9 mouse cellular contexts compared by ENCODE assay signal in genomic region chr6:115987096-115987747, GRCm38 (mm10). TPM values are rescaled to one million over a fixed set of nuclear protein-coding genes. Genes with fewer than 3 reads are reported as not detected.
DNase-seq lines count a peak whose midpoint lies in the region; ATAC-seq and TF ChIP-seq lines count a peak whose summit lies in the region.
"Had no signal": no experiment of that assay in that cellular context is flagged by ENCODE, and none has a peak within 500 bp of the region (broad histone marks: within the 10 kb centered on the region; RNA-seq: fewer than 3 reads in every experiment).

No protein-coding gene starts in this region.

- 57% methylated on average over 9 of the region's 9 CpGs for whole genome bisulfite sequencing in forebrain, embryonic 13.5 days
- WGBS in forebrain, embryonic 14.5 days: 52% methylated on average over 9 of the region's 9 CpGs
- WGBS in lung, embryonic 16.5 days: 37% methylated on average over 9 of the region's 9 CpGs
- 45% methylated on average over 9 of the region's 9 CpGs for WGBS in lung, adult 2 months
- WGBS in heart, embryonic 16.5 days: 61% methylated on average over 9 of the region's 9 CpGs
- 36% methylated on average over 9 of the region's 9 CpGs for WGBS in neural tube, embryonic 15.5 days
- WGBS in lung, postnatal 0 days: 35% methylated on average over 9 of the region's 9 CpGs

- no peak for ATAC-seq in forebrain, embryonic 13.5 days
- no peak for ATAC-seq in forebrain, embryonic 14.5 days
- ATAC-seq in lung, embryonic 16.5 days (ENCODE audit: low read depth): no peak
- no peak for ATAC-seq in heart, embryonic 16.5 days (replicated peaks; ENCODE audit: extremely low read depth, insufficient read depth, low FRiP score)
- no peak for ATAC-seq in neural tube, embryonic 15.5 days (ENCODE audit: low FRiP score)
- no peak for ATAC-seq in lung, postnatal 0 days

- no peak for TF ChIP-seq CTCF in lung, adult 2 months (IDR thresholded peaks at IDR 0.05; ENCODE audit: insufficient read depth, low read length)
- TF ChIP-seq CTCF in lung, postnatal 0 days (IDR thresholded peaks at IDR 0.05): no peak

- H3K36me3 ChIP-seq in forebrain, embryonic 13.5 days (ENCODE audit: poor library complexity, severe bottlenecking): no peaks in the 10 kb centered on the region
- H3K36me3 ChIP-seq in forebrain, embryonic 14.5 days (ENCODE audit: control insufficient read depth, insufficient read depth, low read length): no peaks in the 10 kb centered on the region
- peaks cover 2% of the 10 kb centered on the region; the same call in 1 of the 2 replicates for H3K36me3 ChIP-seq in lung, embryonic 16.5 days (ENCODE audit: control insufficient read depth, insufficient read depth, low read length)
- no peaks in the 10 kb centered on the region for H3K36me3 ChIP-seq in heart, embryonic 16.5 days (ENCODE audit: control insufficient read depth, insufficient read depth)
- no peaks in the 10 kb centered on the region for H3K36me3 ChIP-seq in neural tube, embryonic 15.5 days
- H3K36me3 ChIP-seq in lung, postnatal 0 days (ENCODE audit: insufficient read depth, low read length): no peaks in the 10 kb centered on the region

- TF ChIP-seq EP300 in lung, postnatal 0 days (IDR thresholded peaks at IDR 0.05): no peak

- DNase-seq in forebrain, embryonic 14.5 days (ENCODE audit: low spot score): no peak
- no peak for DNase-seq in lung, adult 2 months
- DNase-seq in left cerebral cortex, adult 11 months (ENCODE audit: low spot score): no peak
- no peak for DNase-seq in lung, postnatal 0 days (ENCODE audit: low spot score)

- H3K4me2 ChIP-seq in forebrain, embryonic 13.5 days: peak overlapping the region; percentile 3; the same call in 1 of the 2 replicates
- no peak overlapping the region for H3K4me2 ChIP-seq in forebrain, embryonic 14.5 days (ENCODE audit: low read length)
- H3K4me2 ChIP-seq in lung, embryonic 16.5 days (ENCODE audit: low read depth, low read length): peak overlapping the region; percentile 29
- peak overlapping the region; percentile 68 for H3K4me2 ChIP-seq in heart, embryonic 16.5 days (ENCODE audit: low read depth, low read length)
- H3K4me2 ChIP-seq in neural tube, embryonic 15.5 days: 0 out of 2 replicates have a peak overlapping the region, but pooled peaks have one; percentile 13
- H3K4me2 ChIP-seq in lung, postnatal 0 days (replicated peaks; ENCODE audit: low read depth, low read length): no peak overlapping the region

- TF ChIP-seq POLR2A in lung, adult 2 months (IDR thresholded peaks at IDR 0.05; ENCODE audit: borderline replicate concordance, extremely low read depth, low read depth, low read length): no peak

- H3K27ac ChIP-seq in forebrain, embryonic 13.5 days: no peak overlapping the region
- no peak overlapping the region for H3K27ac ChIP-seq in forebrain, embryonic 14.5 days (ENCODE audit: low read depth, low read length)
- peak overlapping the region; percentile 95 for H3K27ac ChIP-seq in lung, embryonic 16.5 days (ENCODE audit: low read length)
- H3K27ac ChIP-seq in heart, embryonic 16.5 days (ENCODE audit: low read length): no peak overlapping the region
- H3K27ac ChIP-seq in neural tube, embryonic 15.5 days (replicated peaks): no peak overlapping the region
- no peak overlapping the region for H3K27ac ChIP-seq in lung, postnatal 0 days (ENCODE audit: low read length)
- H3K27ac ChIP-seq: liver, embryonic 14.5 days had no signal

- no peaks in the 10 kb centered on the region for H3K9me3 ChIP-seq in forebrain, embryonic 13.5 days (replicated peaks)
- H3K9me3 ChIP-seq in forebrain, embryonic 14.5 days (replicated peaks; ENCODE audit: control insufficient read depth, low read length): no peaks in the 10 kb centered on the region
- H3K9me3 ChIP-seq in lung, embryonic 16.5 days (ENCODE audit: control insufficient read depth, low read length): no peaks in the 10 kb centered on the region
- H3K9me3 ChIP-seq in heart, embryonic 16.5 days (replicated peaks; ENCODE audit: control insufficient read depth, low read length): no peaks in the 10 kb centered on the region
- H3K9me3 ChIP-seq in neural tube, embryonic 15.5 days (replicated peaks): no peaks in the 10 kb centered on the region
- no peaks in the 10 kb centered on the region for H3K9me3 ChIP-seq in lung, postnatal 0 days (ENCODE audit: low read length)

- peaks cover 45% of the 10 kb centered on the region for H3K4me1 ChIP-seq in forebrain, embryonic 13.5 days
- peaks cover 5% of the 10 kb centered on the region; the same call in 1 of the 2 replicates for H3K4me1 ChIP-seq in forebrain, embryonic 14.5 days (ENCODE audit: control insufficient read depth, insufficient read depth, low read length)
- H3K4me1 ChIP-seq in lung, embryonic 16.5 days (replicated peaks; ENCODE audit: control insufficient read depth, insufficient read depth, low read length): peaks cover 79% of the 10 kb centered on the region
- peaks cover 57% of the 10 kb centered on the region for H3K4me1 ChIP-seq in lung, adult 2 months (ENCODE audit: control insufficient read depth, insufficient read depth, low read length)
- peaks cover 31% of the 10 kb centered on the region for H3K4me1 ChIP-seq in heart, embryonic 16.5 days (ENCODE audit: control insufficient read depth, insufficient read depth, low read length)
- peaks cover 46% of the 10 kb centered on the region for H3K4me1 ChIP-seq in neural tube, embryonic 15.5 days
- peaks cover 22% of the 10 kb centered on the region for H3K4me1 ChIP-seq in lung, postnatal 0 days (ENCODE audit: insufficient read depth, low read depth, low read length)

- H3K27me3 ChIP-seq in forebrain, embryonic 13.5 days: peaks cover 18% of the 10 kb centered on the region
- H3K27me3 ChIP-seq in forebrain, embryonic 14.5 days (replicated peaks; ENCODE audit: control insufficient read depth, insufficient read depth, low read length): peaks cover 5% of the 10 kb centered on the region
- H3K27me3 ChIP-seq in lung, embryonic 16.5 days (ENCODE audit: control insufficient read depth, insufficient read depth, low read depth, low read length): no peaks in the 10 kb centered on the region; the same call in 1 of the 2 replicates
- H3K27me3 ChIP-seq in heart, embryonic 16.5 days (ENCODE audit: control insufficient read depth, insufficient read depth, low read length): no peaks in the 10 kb centered on the region
- H3K27me3 ChIP-seq in neural tube, embryonic 15.5 days (replicated peaks): peaks cover 19% of the 10 kb centered on the region
- no peaks in the 10 kb centered on the region for H3K27me3 ChIP-seq in lung, postnatal 0 days (replicated peaks; ENCODE audit: insufficient read depth, low read length)

- H3K9ac ChIP-seq in forebrain, embryonic 13.5 days: no peak overlapping the region
- no peak overlapping the region for H3K9ac ChIP-seq in forebrain, embryonic 14.5 days (ENCODE audit: low read length)
- H3K9ac ChIP-seq in lung, embryonic 16.5 days (ENCODE audit: low read length): no peak overlapping the region; the same call in 1 of the 2 replicates
- no peak overlapping the region; the same call in none of the 2 replicates for H3K9ac ChIP-seq in heart, embryonic 16.5 days (ENCODE audit: low read length)
- no peak overlapping the region for H3K9ac ChIP-seq in neural tube, embryonic 15.5 days (replicated peaks)
- no peak overlapping the region for H3K9ac ChIP-seq in lung, postnatal 0 days (replicated peaks; ENCODE audit: low read depth)
- H3K9ac ChIP-seq: liver, embryonic 14.5 days had no signal

- H3K4me3 ChIP-seq in forebrain, embryonic 13.5 days: no peak overlapping the region
- H3K4me3 ChIP-seq in forebrain, embryonic 14.5 days (ENCODE audit: low read depth, low read length): no peak overlapping the region
- no peak overlapping the region for H3K4me3 ChIP-seq in lung, embryonic 16.5 days (ENCODE audit: low read length)
- H3K4me3 ChIP-seq in lung, adult 2 months (replicated peaks; ENCODE audit: extremely low read depth, low read depth, low read length): no peak overlapping the region
- peak overlapping the region; percentile 19; the same call in 1 of the 2 replicates for H3K4me3 ChIP-seq in heart, embryonic 16.5 days (ENCODE audit: low read length)
- no peak overlapping the region for H3K4me3 ChIP-seq in neural tube, embryonic 15.5 days (replicated peaks)
- no peak overlapping the region for H3K4me3 ChIP-seq in lung, postnatal 0 days (ENCODE audit: low read depth, low read length)

RNA-seq across cellular contexts. Expression of gene Plxnd1, which starts 7.6 kb away (rescaled TPM):
- 14.3 and 19.7 TPM in 2 replicates for polyA plus RNA-seq in forebrain, embryonic 13.5 days (2015; fragmentation: Nextera tagmentation; extraction: Ambion mirVana)
- polyA plus RNA-seq in forebrain, embryonic 14.5 days (2014; fragmentation: Nextera tagmentation; extraction: Ambion mirVana): 15.3 and 19.6 TPM in 2 replicates
- 45.2 and 47.8 TPM in 2 replicates for polyA plus RNA-seq in lung, embryonic 16.5 days (2015; fragmentation: Nextera tagmentation; extraction: Ambion mirVana)
- polyA plus RNA-seq in lung, adult 2 months (2012; rRNA removed): 146 and 185 TPM in 2 replicates
- polyA plus RNA-seq in heart, embryonic 16.5 days (2015; fragmentation: Nextera tagmentation; extraction: Ambion mirVana): 46.0 and 49.6 TPM in 2 replicates
- 8.8 and 9.8 TPM in 2 replicates for polyA plus RNA-seq in neural tube, embryonic 15.5 days (2015; fragmentation: Nextera tagmentation; extraction: Ambion mirVana)
- 26.9 and 33.4 TPM in 2 replicates for polyA plus RNA-seq in lung, postnatal 0 days (2015; fragmentation: Nextera tagmentation; extraction: Ambion mirVana)

RNA-seq across cellular contexts. Expression of gene H1foo, which starts 42.5 kb away (rescaled TPM):
- not detected in 2 replicates for polyA plus RNA-seq in forebrain, embryonic 13.5 days (2015; fragmentation: Nextera tagmentation; extraction: Ambion mirVana)
- not detected in 2 replicates for polyA plus RNA-seq in forebrain, embryonic 14.5 days (2014; fragmentation: Nextera tagmentation; extraction: Ambion mirVana)
- not detected in 2 replicates for polyA plus RNA-seq in lung, embryonic 16.5 days (2015; fragmentation: Nextera tagmentation; extraction: Ambion mirVana)
- not detected in 2 replicates for polyA plus RNA-seq in lung, adult 2 months (2012; rRNA removed)
- polyA plus RNA-seq in heart, embryonic 16.5 days (2015; fragmentation: Nextera tagmentation; extraction: Ambion mirVana): not detected in 2 replicates
- polyA plus RNA-seq in neural tube, embryonic 15.5 days (2015; fragmentation: Nextera tagmentation; extraction: Ambion mirVana): not detected in 2 replicates
- polyA plus RNA-seq in lung, postnatal 0 days (2015; fragmentation: Nextera tagmentation; extraction: Ambion mirVana): not detected in 2 replicates
- polyA plus RNA-seq: liver, embryonic 14.5 days had no signal

RNA-seq across cellular contexts. Expression of gene Rho, which starts 55.7 kb away (rescaled TPM):
- polyA plus RNA-seq in forebrain, embryonic 13.5 days (2015; fragmentation: Nextera tagmentation; extraction: Ambion mirVana): 0.10 and 0.17 TPM in 2 replicates
- 0.19 and 0.30 TPM in 2 replicates for polyA plus RNA-seq in forebrain, embryonic 14.5 days (2014; fragmentation: Nextera tagmentation; extraction: Ambion mirVana)
- polyA plus RNA-seq in lung, embryonic 16.5 days (2015; fragmentation: Nextera tagmentation; extraction: Ambion mirVana): 0.08 and 0.16 TPM in 2 replicates
- polyA plus RNA-seq in lung, adult 2 months (2012; rRNA removed): 1.0 and 1.3 TPM in 2 replicates
- polyA plus RNA-seq in heart, embryonic 16.5 days (2015; fragmentation: Nextera tagmentation; extraction: Ambion mirVana): 0.16 TPM in 1 of 2 replicates, not detected in the other
- 2.0 and 2.1 TPM in 2 replicates for polyA plus RNA-seq in neural tube, embryonic 15.5 days (2015; fragmentation: Nextera tagmentation; extraction: Ambion mirVana)
- polyA plus RNA-seq in lung, postnatal 0 days (2015; fragmentation: Nextera tagmentation; extraction: Ambion mirVana): 0.04 TPM in 1 of 2 replicates, not detected in the other

Comparison
In these comparisons a context has a peak if more than half of its experiments do, and no peak if none do; other contexts are left out.
1. H3K4me2 ChIP-seq: peak in forebrain, embryonic 13.5 days (single experiment), lung, embryonic 16.5 days (single experiment), heart, embryonic 16.5 days (single experiment) and neural tube, embryonic 15.5 days (single experiment); none in forebrain, embryonic 14.5 days (single experiment) and lung, postnatal 0 days (single experiment).